Mouse (Mus musculus) midbrain, embryonic 12.5 days (tissue): ENCODE results near the gene Ttc7b. TPM values are rescaled to one million over a fixed set of nuclear protein-coding genes. Genes with fewer than 3 reads are reported as not detected.
A peak's percentile ranks its signal among the peaks of the same experiment; 100 is the strongest.

ENCODE experiments used
- ATAC-seq: fragments of 200-750 bp; cut with Nextera tagmentation; 2 replicates; pipeline ENCODE4 v1.8.0; 2017; ENCODE audit warnings: low read depth, moderate TSS enrichment, moderate library complexity; ENCODE audit not compliant: low FRiP score
- H3K27ac ChIP-seq: fragments of 300-500 bp; sonication (generic); replicated peaks from 2 replicates; pipeline ENCODE4 v1.5.1; 2016; ENCODE audit warnings: mild to moderate bottlenecking
- H3K27me3 ChIP-seq: fragments of 300-500 bp; sonication (generic); 2 replicates; pipeline ENCODE4 v1.6.1; 2016; ENCODE audit warnings: mild to moderate bottlenecking
- H3K36me3 ChIP-seq: fragments of 300-500 bp; sonication (generic); 2 replicates; pipeline ENCODE4 v1.6.1; 2016
- H3K4me1 ChIP-seq: fragments of 300-500 bp; sonication (generic); 2 replicates; pipeline ENCODE4 v1.6.1; 2016
- H3K4me2 ChIP-seq: fragments of 300-500 bp; sonication (generic); replicated peaks from 2 replicates; pipeline ENCODE4 v1.6.1; 2016; ENCODE audit warnings: mild to moderate bottlenecking, moderate library complexity
- H3K4me3 ChIP-seq: fragments of 300-500 bp; sonication (generic); 2 replicates; pipeline ENCODE4 v1.5.1; 2016; ENCODE audit warnings: mild to moderate bottlenecking
- H3K9ac ChIP-seq: fragments of 300-500 bp; sonication (generic); replicated peaks from 2 replicates; pipeline ENCODE4 v1.6.1; 2016; ENCODE audit warnings: mild to moderate bottlenecking, moderate library complexity
- H3K9me3 ChIP-seq: fragments of 300-500 bp; sonication (generic); 2 replicates; pipeline ENCODE4 v1.6.1; 2016; ENCODE audit warnings: mild to moderate bottlenecking
- WGBS: fragments of 180-500 bp; shearing (Covaris S2); methylation state at CpG from one replicate; pipeline ENCODE4 v1.1.7; 2016; 5-methylcytosine and 5-hydroxymethylcytosine counted together
- polyA plus RNA-seq: library from polyadenylated mRNA; unstranded; fragments of >200 nt; fragmentation: Nextera tagmentation; extraction: Ambion mirVana; gene quantifications from 2 replicates; pipeline ENCODE4 v1.2.1, GENCODE M21; 2016

Ttc7b gene
- polyA plus RNA-seq, 1 experiment from 2014 or later, result 6.7 TPM

GRCm38 (mm10) chr12:100288018-100288417 lies 232.6 kb downstream of the Ttc7b start:
- H3K27me3 ChIP-seq, result no peaks in the 10 kb centered on the region
- no peak overlapping the region for H3K4me3 ChIP-seq
- no peak overlapping the region for H3K27ac ChIP-seq
- no peak overlapping the region for H3K9ac ChIP-seq
- H3K4me1 ChIP-seq, result peaks cover 31% of the 10 kb centered on the region
- no peaks in the 10 kb centered on the region for H3K36me3 ChIP-seq
- no peaks in the 10 kb centered on the region for H3K9me3 ChIP-seq
- WGBS, result 88% methylated on average over 5 of the region's 5 CpGs
- H3K4me2 ChIP-seq, result no peak overlapping the region
- ATAC-seq, result no peak

- Histone ChIP-seq H3K4me1 (peaks cover 36% of the 10 kb centered on the region), H3K9me3 (no peaks in the 10 kb centered on the region), H3K4me2 (no peak overlapping the region), H3K4me3 (no peak overlapping the region), H3K9ac (no peak overlapping the region), H3K36me3 (no peaks in the 10 kb centered on the region), H3K27me3 (no peaks in the 10 kb centered on the region), H3K27ac (no peak overlapping the region)
- no peak for ATAC-seq
- 97% methylated on average over 2 of the region's 2 CpGs for WGBS
These were observed 233.1 kb downstream of the Ttc7b start for GRCm38 (mm10) chr12:100287565-100287964.

GRCm38 (mm10) chr12:100283283-100283682 lies 237.3 kb downstream of the Ttc7b start:
- H3K27me3 ChIP-seq, result no peaks in the 10 kb centered on the region
- H3K4me3 ChIP-seq, result no peak overlapping the region
- ATAC-seq, result no peak
- H3K36me3 ChIP-seq, result no peaks in the 10 kb centered on the region
- H3K9ac ChIP-seq, result no peak overlapping the region
- 35% methylated on average over 1 of the region's 1 CpGs for WGBS
- no peaks in the 10 kb centered on the region for H3K9me3 ChIP-seq
- peak overlapping the region; percentile 84 for H3K27ac ChIP-seq
- H3K4me2 ChIP-seq, result no peak overlapping the region
- peaks cover 32% of the 10 kb centered on the region for H3K4me1 ChIP-seq

GRCm38 (mm10) chr12:100282025-100282885 lies 238.4 kb downstream of the Ttc7b start:
- H3K4me3 ChIP-seq, result no peak overlapping the region
- H3K9ac ChIP-seq, result peak overlapping the region; percentile 11; the same call in 1 of the 2 replicates
- H3K36me3 ChIP-seq, result no peaks in the 10 kb centered on the region
- peak overlapping the region; percentile 84 for H3K27ac ChIP-seq
- 51% methylated on average over 8 of the region's 8 CpGs for WGBS
- ATAC-seq, result peak; percentile 83
- H3K9me3 ChIP-seq, result no peaks in the 10 kb centered on the region
- peaks cover 43% of the 10 kb centered on the region for H3K4me1 ChIP-seq
- no peak overlapping the region for H3K4me2 ChIP-seq
- H3K27me3 ChIP-seq, result peaks cover 7% of the 10 kb centered on the region; the same call in 1 of the 2 replicates

- Histone ChIP-seq H3K4me2 (no peak overlapping the region), H3K9ac (no peak overlapping the region), H3K9me3 (no peaks in the 10 kb centered on the region), H3K27ac (peak overlapping the region; percentile 84), H3K36me3 (no peaks in the 10 kb centered on the region), H3K27me3 (peaks cover 7% of the 10 kb centered on the region; the same call in 1 of the 2 replicates), H3K4me3 (no peak overlapping the region), H3K4me1 (peaks cover 52% of the 10 kb centered on the region)
- 86% methylated on average over 4 of the region's 4 CpGs for WGBS
- ATAC-seq, result no peak
These were observed 239.4 kb downstream of the Ttc7b start for GRCm38 (mm10) chr12:100280972-100281794.

GRCm38 (mm10) chr12:100279898-100280297 lies 240.7 kb downstream of the Ttc7b start:
- WGBS, result 76% methylated on average over 4 of the region's 4 CpGs
- Histone ChIP-seq H3K36me3 (no peaks in the 10 kb centered on the region), H3K9ac (no peak overlapping the region), H3K4me3 (no peak overlapping the region), H3K9me3 (no peaks in the 10 kb centered on the region), H3K27ac (no peak overlapping the region), H3K27me3 (peaks cover 7% of the 10 kb centered on the region; the same call in 1 of the 2 replicates), H3K4me2 (no peak overlapping the region), H3K4me1 (peaks cover 57% of the 10 kb centered on the region)
- no peak for ATAC-seq

- no peak overlapping the region for H3K27ac ChIP-seq
- no peak overlapping the region for H3K4me3 ChIP-seq
- H3K36me3 ChIP-seq, result no peaks in the 10 kb centered on the region
- H3K9ac ChIP-seq, result no peak overlapping the region
- no peaks in the 10 kb centered on the region for H3K9me3 ChIP-seq
- peaks cover 7% of the 10 kb centered on the region; the same call in 1 of the 2 replicates for H3K27me3 ChIP-seq
- ATAC-seq, result no peak
- 51% methylated on average over 8 of the region's 8 CpGs for WGBS
- H3K4me1 ChIP-seq, result peaks cover 57% of the 10 kb centered on the region
- no peak overlapping the region for H3K4me2 ChIP-seq
These were observed 242.3 kb downstream of the Ttc7b start for GRCm38 (mm10) chr12:100278358-100278757.

- no peak overlapping the region for H3K4me3 ChIP-seq
- H3K9ac ChIP-seq, result no peak overlapping the region
- H3K27ac ChIP-seq, result peak overlapping the region; percentile 68
- no peak for ATAC-seq
- no peak overlapping the region for H3K4me2 ChIP-seq
- H3K9me3 ChIP-seq, result no peaks in the 10 kb centered on the region
- no peaks in the 10 kb centered on the region for H3K36me3 ChIP-seq
- 71% methylated on average over 3 of the region's 3 CpGs for WGBS
- H3K27me3 ChIP-seq, result peaks cover 7% of the 10 kb centered on the region; the same call in 1 of the 2 replicates
- H3K4me1 ChIP-seq, result peaks cover 50% of the 10 kb centered on the region
These were observed 243.1 kb downstream of the Ttc7b start for GRCm38 (mm10) chr12:100277534-100277905.

- Histone ChIP-seq H3K9me3 (no peaks in the 10 kb centered on the region), H3K4me1 (peaks cover 44% of the 10 kb centered on the region), H3K36me3 (no peaks in the 10 kb centered on the region), H3K4me3 (no peak overlapping the region), H3K9ac (no peak overlapping the region), H3K4me2 (no peak overlapping the region), H3K27me3 (peaks cover 7% of the 10 kb centered on the region; the same call in 1 of the 2 replicates), H3K27ac (peak overlapping the region; percentile 68)
- WGBS, result 47% methylated on average over 20 of the region's 20 CpGs
- peak; percentile 73 for ATAC-seq
These were observed 243.8 kb downstream of the Ttc7b start for GRCm38 (mm10) chr12:100276607-100277533.

GRCm38 (mm10) chr12:100275850-100276249 lies 244.8 kb downstream of the Ttc7b start:
- H3K27ac ChIP-seq, result peak overlapping the region; percentile 63
- peaks cover 36% of the 10 kb centered on the region for H3K4me1 ChIP-seq
- H3K27me3 ChIP-seq, result peaks cover 7% of the 10 kb centered on the region; the same call in 1 of the 2 replicates
- H3K4me2 ChIP-seq, result no peak overlapping the region
- H3K9me3 ChIP-seq, result no peaks in the 10 kb centered on the region
- ATAC-seq, result no peak
- 85% methylated on average over 5 of the region's 5 CpGs for WGBS
- H3K4me3 ChIP-seq, result no peak overlapping the region
- no peaks in the 10 kb centered on the region for H3K36me3 ChIP-seq
- H3K9ac ChIP-seq, result no peak overlapping the region

GRCm38 (mm10) chr12:100273033-100273432 lies 247.6 kb downstream of the Ttc7b start:
- Histone ChIP-seq H3K9ac (no peak overlapping the region), H3K4me1 (peaks cover 22% of the 10 kb centered on the region), H3K4me2 (no peak overlapping the region), H3K27ac (no peak overlapping the region), H3K36me3 (no peaks in the 10 kb centered on the region), H3K27me3 (peaks cover 4% of the 10 kb centered on the region; the same call in 1 of the 2 replicates), H3K9me3 (no peaks in the 10 kb centered on the region), H3K4me3 (no peak overlapping the region)
- 79% methylated on average over 2 of the region's 2 CpGs for WGBS
- ATAC-seq, result no peak
